Mouse (Mus musculus): Measurements from ENCODE around the gene Gm4881. TPM values are rescaled to one million over a fixed set of nuclear protein-coding genes. Genes with fewer than 3 reads are reported as not detected.

Gm4881 gene
- total RNA-seq, 2 experiments from 2014 or later: not detected

DNA sequence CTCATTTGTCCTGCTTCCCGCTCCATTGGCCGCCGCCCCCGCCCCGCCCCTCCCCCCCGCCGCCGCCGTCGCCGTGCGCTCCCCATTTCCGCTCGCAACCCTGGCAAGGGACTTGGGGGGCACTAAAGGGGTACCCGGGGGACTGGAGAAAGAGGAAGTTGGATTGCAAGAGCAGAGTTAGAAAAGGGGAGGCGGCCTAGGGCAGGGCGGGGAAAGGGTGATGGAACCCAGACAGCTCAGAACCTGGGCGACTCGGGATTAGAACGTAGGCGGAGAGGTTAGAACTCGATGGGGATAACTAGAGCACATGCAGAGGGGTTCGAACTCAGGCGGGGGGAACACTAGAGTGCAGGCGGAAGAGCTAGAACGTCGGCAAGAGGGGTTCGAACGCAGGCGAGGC lies 10.2 kb upstream of the Gm4881 start:
- DNase-seq (ENCODE audit: low spot score in 2 of 2): no peak

DNA sequence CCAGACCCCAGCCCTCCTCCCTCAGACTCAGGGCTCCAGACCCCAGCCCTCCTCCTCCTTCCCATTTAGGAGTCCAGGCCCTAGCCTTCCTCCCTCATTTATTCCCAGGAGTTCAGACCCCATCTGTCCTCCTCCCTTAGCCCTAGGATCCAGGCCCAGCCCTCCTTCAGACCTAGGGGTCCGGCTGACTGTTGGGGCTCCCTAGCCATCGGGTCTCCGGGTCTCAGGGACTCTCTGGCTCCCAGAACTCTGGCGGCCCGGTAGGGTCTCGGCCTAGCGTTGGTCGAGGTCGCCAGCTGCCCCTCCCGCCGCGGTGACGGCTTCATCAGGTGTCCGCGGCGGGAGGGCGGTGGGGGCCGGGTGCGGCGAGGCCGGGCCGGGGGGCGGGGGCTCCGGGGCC lies 9.7 kb upstream of the Gm4881 start:
- DNase-seq (ENCODE audit: low spot score in 2 of 2): no peak

GRCm38 (mm10) chr7:24949958-24950623 lies 5.8 kb upstream of the Gm4881 start:
- peak; percentile 64 to 73 for DNase-seq (ENCODE audit: low spot score in 2 of 2)

GRCm38 (mm10) chr7:24948774-24949173 lies 4.5 kb upstream of the Gm4881 start:
- DNase-seq (ENCODE audit: low spot score in 2 of 2): no peak

DNA sequence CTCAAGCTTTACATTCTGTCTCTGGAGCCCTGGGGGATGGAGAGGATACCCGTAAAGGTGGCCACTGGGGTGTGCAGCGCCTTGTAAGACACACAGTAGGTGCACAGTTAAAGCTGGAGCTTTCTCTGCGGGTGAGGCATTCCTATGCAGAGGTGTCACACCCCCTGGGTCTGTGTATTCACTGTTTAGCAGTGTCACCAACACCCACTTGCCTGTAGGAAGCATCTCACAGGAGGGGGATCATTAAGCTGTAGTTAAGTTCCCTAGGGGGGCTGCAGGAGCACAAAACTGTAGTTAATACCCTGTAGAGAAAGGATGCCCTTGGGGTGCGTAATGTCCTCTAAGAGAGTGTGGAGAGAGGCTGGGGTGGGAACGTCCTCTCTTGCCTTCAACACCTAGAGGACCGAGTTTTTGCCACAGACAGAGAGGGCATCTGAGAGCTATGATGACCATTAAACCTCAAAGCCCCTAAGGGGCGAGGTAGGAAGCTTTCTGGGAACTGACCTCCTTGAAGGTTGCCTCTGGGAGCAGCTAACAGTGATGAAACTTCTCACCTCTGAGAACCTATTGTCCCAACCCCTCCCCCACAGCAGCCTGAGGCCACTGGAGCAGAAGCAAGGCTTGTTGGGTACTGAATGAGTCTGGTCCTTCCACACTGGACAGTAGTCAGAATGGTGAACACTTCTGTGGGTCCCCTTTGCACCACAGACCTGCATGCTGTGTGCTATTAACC lies 3.2 kb upstream of the Gm4881 start:
- DNase-seq (ENCODE audit: low spot score in 2 of 2): no peak

DNA sequence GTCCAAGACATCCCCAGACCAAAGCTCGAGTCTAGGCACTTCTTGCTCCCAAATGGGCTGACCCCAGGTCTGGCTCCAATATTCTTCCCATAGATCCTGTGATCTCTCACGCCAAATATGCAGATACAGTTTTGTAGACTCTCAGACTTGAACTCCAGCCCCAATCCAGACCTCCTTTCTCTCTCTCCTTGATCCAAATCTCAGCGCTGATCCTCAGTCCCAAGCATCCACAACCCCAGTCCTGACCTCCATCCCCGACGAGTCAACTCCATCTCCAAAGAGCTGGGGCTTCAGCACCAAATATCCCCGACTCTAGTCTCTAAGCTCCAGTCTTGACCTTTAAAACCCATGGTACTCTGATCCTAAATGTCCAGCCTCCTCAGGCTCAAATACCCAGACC lies 653 bp downstream of the Gm4881 start:
- DNase-seq (ENCODE audit: low spot score in 2 of 2): no peak

DNA sequence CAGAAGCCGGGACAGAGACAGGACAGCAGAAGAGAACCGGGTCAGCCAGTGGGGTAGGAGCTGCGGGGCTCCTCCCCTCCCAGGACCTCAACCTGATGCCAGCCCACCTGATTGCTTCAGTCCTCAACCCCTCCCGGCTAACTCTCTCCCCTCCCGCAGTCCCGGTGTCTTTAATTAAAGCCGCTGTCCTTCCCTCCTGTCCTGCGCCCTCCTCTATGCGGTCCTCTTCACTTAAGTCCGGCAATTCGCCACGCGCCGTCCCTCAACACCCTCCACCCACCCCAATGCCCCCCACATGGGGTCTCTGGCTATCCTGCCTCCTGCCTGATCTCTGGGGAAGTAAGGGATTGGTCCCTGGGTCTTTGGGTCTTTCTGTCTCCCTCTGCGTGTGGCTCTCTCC lies 12.6 kb downstream of the Gm4881 start:
- no peak for DNase-seq (ENCODE audit: low spot score in 2 of 2)

DNA sequence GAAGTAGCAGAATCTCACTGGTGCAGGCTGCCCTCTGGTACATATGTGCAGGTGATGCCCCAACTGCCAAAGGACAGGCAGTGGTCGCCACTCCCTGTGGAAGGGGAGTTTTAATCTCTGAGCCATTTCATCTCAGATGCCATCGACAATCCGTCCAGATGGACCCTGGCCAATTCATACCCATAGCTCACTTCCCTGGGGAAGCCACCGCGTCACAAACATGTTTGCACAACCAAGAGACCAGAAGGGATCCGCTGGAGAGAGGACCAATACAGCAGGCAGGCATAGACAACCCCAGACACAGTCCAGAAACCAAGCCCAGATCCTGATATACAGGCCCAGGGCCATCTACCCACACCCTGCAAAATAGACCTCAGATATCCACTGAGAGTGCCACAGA lies 13.8 kb downstream of the Gm4881 start:
- no peak for DNase-seq (ENCODE audit: low spot score in 2 of 2)

DNA sequence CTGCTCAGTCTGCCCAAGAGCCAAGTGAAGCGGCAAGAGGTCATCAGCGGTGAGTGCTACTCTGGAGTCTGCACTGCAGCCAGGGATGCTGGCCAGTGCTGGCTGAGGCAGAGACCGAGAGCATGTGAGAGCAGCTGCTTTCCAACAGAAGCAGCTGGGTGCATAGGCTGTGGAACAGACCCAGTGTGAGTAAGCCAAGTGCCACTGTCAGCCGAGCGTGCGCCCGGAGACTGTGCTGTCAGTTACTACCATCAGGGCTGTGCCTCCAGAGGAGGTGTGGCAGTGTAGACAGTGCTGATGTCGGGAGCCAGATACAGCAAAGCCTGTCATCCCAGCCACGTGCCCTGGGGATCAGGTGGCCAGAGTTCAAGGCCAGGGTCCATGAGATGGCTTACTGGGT lies 24.6 kb downstream of the Gm4881 start:
- no peak for DNase-seq (ENCODE audit: low spot score in 2 of 2)

GRCm38 (mm10) chr7:24918763-24919323 lies 25.5 kb downstream of the Gm4881 start:
- no peak for DNase-seq (ENCODE audit: low spot score in 2 of 2)

- DNase-seq (ENCODE audit: low spot score in 2 of 2): no peak
These were observed 31.8 kb downstream of the Gm4881 start for GRCm38 (mm10) chr7:24912480-24912879.

DNA sequence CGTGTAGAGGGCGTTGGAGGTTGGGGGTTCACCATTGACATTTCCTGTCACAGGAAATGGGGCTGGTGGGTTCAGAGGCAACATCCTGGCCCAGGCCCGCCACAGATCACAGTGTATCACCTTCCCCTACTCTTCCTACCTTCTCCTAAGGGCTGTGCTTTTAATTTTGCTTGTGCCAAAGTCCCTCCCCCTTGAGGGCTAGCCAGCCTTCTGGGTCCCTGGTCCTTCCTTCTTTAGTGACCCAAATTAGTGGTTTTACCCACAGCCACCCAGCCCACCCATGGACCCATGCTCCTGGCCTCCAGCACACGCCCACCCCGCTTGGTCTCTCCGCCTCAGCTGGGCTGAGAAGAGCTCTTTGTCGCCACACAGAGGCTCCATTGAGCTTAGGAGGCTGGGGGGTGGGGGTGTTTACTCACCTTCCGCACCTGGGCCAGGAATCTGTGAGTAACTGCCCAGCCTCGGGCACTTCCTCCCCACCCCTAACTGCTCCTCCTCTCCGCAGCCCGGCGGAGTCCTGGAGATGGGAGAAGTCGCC lies 37.0 kb downstream of the Gm4881 start:
- no peak for DNase-seq (ENCODE audit: low spot score in 2 of 2)

- no peak for DNase-seq (ENCODE audit: low spot score in 2 of 2)
These were observed 37.7 kb downstream of the Gm4881 start for GRCm38 (mm10) chr7:24906551-24906950.

DNA sequence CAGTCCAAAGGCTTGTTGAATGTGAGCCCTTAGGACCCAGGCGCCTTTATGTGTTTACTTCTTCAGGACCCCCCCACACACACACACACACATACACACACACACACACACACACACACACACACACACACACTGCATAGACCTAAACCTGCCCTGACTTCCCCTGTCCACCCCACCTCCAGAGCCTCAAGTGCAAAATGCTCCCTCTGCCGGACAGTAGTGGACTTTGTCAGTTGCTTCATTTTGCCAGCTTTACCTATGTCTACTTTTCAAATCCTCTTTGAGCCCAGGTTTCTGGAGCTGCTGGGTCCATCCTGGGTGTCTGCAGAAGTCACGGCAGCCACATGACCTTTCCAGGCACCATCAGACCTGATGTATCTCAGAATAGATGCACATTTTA lies 39.4 kb downstream of the Gm4881 start:
- DNase-seq (ENCODE audit: low spot score in 2 of 2): peak; percentile 50

DNA sequence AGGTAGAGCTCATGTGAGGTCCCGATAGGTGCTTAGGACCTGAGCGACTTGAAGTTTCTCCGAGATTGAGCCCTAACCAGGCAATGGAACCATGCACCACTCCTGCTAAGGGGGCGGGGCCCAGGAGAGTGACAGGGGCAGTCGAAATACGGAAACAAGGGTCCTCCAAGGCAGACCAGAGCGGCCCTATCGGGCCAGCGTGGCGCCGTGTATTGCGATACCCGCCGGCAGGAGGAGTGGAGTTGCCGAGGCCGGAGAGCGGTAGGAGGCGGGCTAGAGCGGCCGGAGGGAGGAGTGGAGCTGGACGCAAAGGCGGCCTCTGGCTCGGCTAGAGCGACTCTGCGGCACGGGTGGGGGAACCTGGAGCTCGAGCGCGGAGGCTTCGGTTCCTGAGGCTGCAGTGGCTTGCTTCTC lies 40.2 kb downstream of the Gm4881 start:
- peak; percentile 94 to 98 for DNase-seq (ENCODE audit: low spot score in 2 of 2)

DNA sequence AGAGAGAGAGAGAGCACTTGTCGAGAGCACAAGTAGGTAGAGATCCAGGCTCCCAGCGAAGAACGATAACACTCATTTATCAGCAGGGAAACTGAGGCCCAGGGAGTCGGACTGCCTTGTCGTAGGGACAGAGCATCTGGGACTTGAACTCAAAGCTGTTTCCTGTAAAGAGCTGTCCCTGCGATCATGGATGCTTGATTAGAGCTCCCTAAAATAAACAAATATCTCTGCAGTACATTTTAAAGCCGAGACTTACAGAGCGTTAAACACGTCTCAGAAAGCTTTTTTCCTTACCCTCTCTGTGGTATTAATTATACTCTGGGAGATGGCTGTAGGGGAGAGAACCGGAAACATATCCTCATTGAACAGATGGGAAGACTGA lies 40.9 kb downstream of the Gm4881 start:
- DNase-seq (ENCODE audit: low spot score in 2 of 2): no peak

DNA sequence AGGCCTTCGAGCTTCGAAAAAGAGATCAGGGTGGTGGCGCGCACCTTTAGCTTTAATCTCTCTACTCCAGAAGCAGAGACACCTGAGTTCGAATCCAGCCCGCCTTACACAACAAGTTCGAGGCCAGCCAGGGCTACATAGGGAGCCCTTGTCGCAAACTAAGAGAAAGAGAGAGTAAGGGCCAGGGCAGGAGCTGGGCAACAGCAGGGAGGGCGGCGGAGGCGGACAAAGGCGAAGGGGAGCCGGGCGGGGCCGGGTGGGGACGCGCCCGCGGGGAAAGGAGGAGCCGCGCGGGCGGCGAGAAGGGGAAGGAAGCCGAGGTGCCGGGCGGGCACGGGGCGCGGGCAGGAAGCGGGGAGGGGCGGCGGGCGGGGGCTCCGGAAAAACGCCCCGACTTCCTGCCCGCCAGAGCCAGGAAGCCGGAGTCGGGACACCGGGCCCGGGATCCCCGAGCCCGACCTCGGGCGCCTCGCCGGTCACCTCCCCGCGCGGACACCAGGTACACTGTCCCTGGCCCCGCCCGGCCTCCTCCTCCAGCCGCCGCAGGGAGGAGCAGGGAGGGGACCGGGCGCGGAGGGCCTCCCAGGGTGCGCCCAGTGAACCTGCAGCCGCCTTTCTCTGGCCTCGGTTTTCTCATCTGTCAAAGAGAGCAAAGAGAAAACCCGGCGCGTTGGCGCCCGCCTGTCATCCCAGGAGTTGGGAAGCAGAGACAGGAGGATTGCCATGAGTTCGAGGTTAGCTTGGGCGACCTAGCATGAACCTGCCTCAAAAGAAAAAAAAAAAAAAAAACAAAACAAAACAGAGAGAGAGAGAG lies 41.5 kb downstream of the Gm4881 start, which contains the start of gene Arhgef1:
TSS of gene Arhgef1 (plus strand) at position 283 of the 814 bp plus-strand sequence.
- peak; percentile 25 to 36 for DNase-seq (ENCODE audit: low spot score in 2 of 2)

DNA sequence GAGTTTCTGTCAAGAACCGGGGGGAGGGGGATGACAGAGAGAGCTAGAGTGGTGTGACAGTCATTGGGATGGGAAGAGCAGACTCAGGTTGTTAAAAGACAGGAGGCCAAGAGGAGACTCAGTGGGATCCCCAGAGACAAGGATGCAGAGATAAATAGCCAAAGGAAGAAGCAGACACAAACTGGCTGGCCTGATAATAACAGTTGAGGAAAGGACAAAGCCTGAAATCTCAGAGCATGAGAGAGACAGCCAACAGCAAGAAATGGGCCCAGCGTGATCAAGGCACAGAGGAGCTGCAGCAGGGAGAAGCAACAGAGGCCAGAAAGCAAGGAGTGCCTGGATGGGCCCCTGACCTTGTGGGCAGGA lies 42.0 kb downstream of the Gm4881 start:
- DNase-seq (ENCODE audit: low spot score in 2 of 2): no peak

GRCm38 (mm10) chr7:24901842-24902241 lies 42.5 kb downstream of the Gm4881 start:
- DNase-seq (ENCODE audit: low spot score in 2 of 2): no peak

GRCm38 (mm10) chr7:24901114-24901513 lies 43.2 kb downstream of the Gm4881 start:
- no peak for DNase-seq (ENCODE audit: low spot score in 2 of 2)

DNA sequence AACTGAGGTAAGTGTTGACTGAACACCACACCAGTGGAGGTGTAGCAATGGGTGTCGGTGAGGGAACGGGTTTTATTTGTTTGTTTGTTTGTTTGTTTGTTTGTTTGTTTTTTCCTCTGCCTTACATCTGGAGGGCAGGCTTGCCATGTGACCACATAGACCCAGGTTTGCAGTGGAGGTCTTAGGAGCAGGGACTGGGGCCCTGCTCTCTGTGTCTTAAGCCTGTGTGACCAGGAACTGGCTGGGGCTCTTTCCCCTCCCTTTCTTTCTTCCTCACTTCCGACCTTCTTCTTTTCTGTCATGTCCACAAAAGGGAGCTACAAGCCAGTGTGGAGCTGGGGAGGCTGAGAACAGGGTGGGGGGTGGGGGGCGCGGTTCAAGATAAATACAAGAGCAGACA lies 46.3 kb downstream of the Gm4881 start:
- DNase-seq (ENCODE audit: low spot score in 2 of 2): no peak

All from left cerebral cortex, adult 18-20 months (tissue).